Comparison of ENCODE assay signal across 12 mouse cellular contexts in genomic region chr1:118335847-118336246, GRCm38 (mm10). TPM values are rescaled to one million over a fixed set of nuclear protein-coding genes. Genes with fewer than 3 reads are reported as not detected.
A peak's percentile ranks its signal among the peaks of the same experiment; 100 is the strongest.
DNase-seq lines count a peak whose midpoint lies in the region; ATAC-seq and TF ChIP-seq lines count a peak whose summit lies in the region.
"Had no signal": no experiment of that assay in that cellular context is flagged by ENCODE, and none has a peak within 500 bp of the region (broad histone marks: within the 10 kb centered on the region; RNA-seq: fewer than 3 reads in every experiment).

No protein-coding gene starts in this region.

- no peak overlapping the region for H3K27ac ChIP-seq in forebrain, postnatal 0 days (ENCODE audit: low read depth, low read length)
- H3K27ac ChIP-seq in forebrain, embryonic 13.5 days, result no peak overlapping the region
- H3K27ac ChIP-seq in limb, embryonic 12.5 days, result no peak overlapping the region
- H3K27ac ChIP-seq in limb, embryonic 10.5 days, result no peak overlapping the region
- H3K27ac ChIP-seq: liver, embryonic 13.5 days; midbrain, embryonic 13.5 days had no signal

- peak; percentile 31 for DNase-seq in forebrain, postnatal 0 days
- no peak for DNase-seq in limb, embryonic 10.5 days (ENCODE audit: low spot score)
- DNase-seq in A20 (ENCODE audit: low read depth, low spot score), result peak; percentile 39
- DNase-seq in adipocyte (ENCODE audit: low spot score), result peak; percentile 49
- no peak for DNase-seq in right cerebral cortex, postnatal 10 days (ENCODE audit: low spot score in 2 of 2)
- no peak for DNase-seq in urinary bladder, postnatal 4 days (ENCODE audit: low spot score in 2 of 2)
- DNase-seq: liver, embryonic 13.5 days; thymus, adult 18-20 months had no signal

- H3K4me1 ChIP-seq in forebrain, postnatal 0 days (ENCODE audit: insufficient read depth), result no peaks in the 10 kb centered on the region
- H3K4me1 ChIP-seq in forebrain, embryonic 13.5 days, result no peaks in the 10 kb centered on the region
- H3K4me1 ChIP-seq in limb, embryonic 12.5 days (replicated peaks), result no peaks in the 10 kb centered on the region
- H3K4me1 ChIP-seq in limb, embryonic 10.5 days, result no peaks in the 10 kb centered on the region
- H3K4me1 ChIP-seq: heart, embryonic 12.5 days; liver, embryonic 13.5 days; midbrain, embryonic 13.5 days had no signal

- ATAC-seq in forebrain, postnatal 0 days, result peak; percentile 11; the same call in 1 of the 2 replicates
- no peak for ATAC-seq in forebrain, embryonic 13.5 days
- ATAC-seq in limb, embryonic 12.5 days (ENCODE audit: insufficient number of reproducible peaks, insufficient read depth, low FRiP score, low TSS enrichment, low read depth), result 0 out of 2 replicates have a peak, but pooled peaks have one; percentile 35
- ATAC-seq: midbrain, embryonic 13.5 days had no signal

- H3K9me3 ChIP-seq in forebrain, postnatal 0 days (ENCODE audit: low read length), result no peaks in the 10 kb centered on the region
- no peaks in the 10 kb centered on the region for H3K9me3 ChIP-seq in forebrain, embryonic 13.5 days (replicated peaks)
- H3K9me3 ChIP-seq in limb, embryonic 12.5 days, result no peaks in the 10 kb centered on the region
- no peaks in the 10 kb centered on the region for H3K9me3 ChIP-seq in limb, embryonic 10.5 days (replicated peaks)
- H3K9me3 ChIP-seq: heart, embryonic 12.5 days; liver, embryonic 13.5 days; midbrain, embryonic 13.5 days had no signal

- no peaks in the 10 kb centered on the region for H3K27me3 ChIP-seq in forebrain, postnatal 0 days (ENCODE audit: insufficient read depth, low read length)
- H3K27me3 ChIP-seq in forebrain, embryonic 13.5 days, result no peaks in the 10 kb centered on the region
- H3K27me3 ChIP-seq in limb, embryonic 12.5 days, result no peaks in the 10 kb centered on the region
- H3K27me3 ChIP-seq in limb, embryonic 10.5 days (ENCODE audit: low read depth, poor library complexity, severe bottlenecking), result no peaks in the 10 kb centered on the region
- H3K27me3 ChIP-seq: heart, embryonic 12.5 days; liver, embryonic 13.5 days; midbrain, embryonic 13.5 days had no signal

- peak; percentile 48 for TF ChIP-seq CTCF in forebrain, postnatal 0 days (IDR thresholded peaks at IDR 0.05; ENCODE audit: low read depth)

- peaks cover 51% of the 10 kb centered on the region for H3K36me3 ChIP-seq in forebrain, postnatal 0 days (ENCODE audit: insufficient read depth)
- H3K36me3 ChIP-seq in forebrain, embryonic 13.5 days (ENCODE audit: poor library complexity, severe bottlenecking), result peaks cover 53% of the 10 kb centered on the region
- peaks cover 45% of the 10 kb centered on the region for H3K36me3 ChIP-seq in limb, embryonic 12.5 days
- peaks cover 50% of the 10 kb centered on the region for H3K36me3 ChIP-seq in limb, embryonic 10.5 days

- H3K4me3 ChIP-seq in forebrain, postnatal 0 days (ENCODE audit: low read depth, low read length), result no peak overlapping the region
- no peak overlapping the region for H3K4me3 ChIP-seq in forebrain, embryonic 13.5 days
- no peak overlapping the region for H3K4me3 ChIP-seq in limb, embryonic 12.5 days (replicated peaks)
- H3K4me3 ChIP-seq in limb, embryonic 10.5 days, result no peak overlapping the region
- H3K4me3 ChIP-seq: heart, embryonic 12.5 days; liver, embryonic 13.5 days; midbrain, embryonic 13.5 days had no signal

- no peak overlapping the region for H3K9ac ChIP-seq in forebrain, postnatal 0 days
- no peak overlapping the region for H3K9ac ChIP-seq in forebrain, embryonic 13.5 days
- H3K9ac ChIP-seq in limb, embryonic 12.5 days (replicated peaks), result no peak overlapping the region
- H3K9ac ChIP-seq: heart, embryonic 12.5 days; liver, embryonic 13.5 days; midbrain, embryonic 13.5 days had no signal

- no peak overlapping the region for H3K4me2 ChIP-seq in forebrain, postnatal 0 days (ENCODE audit: low read depth)
- H3K4me2 ChIP-seq in forebrain, embryonic 13.5 days, result no peak overlapping the region
- H3K4me2 ChIP-seq in limb, embryonic 12.5 days, result no peak overlapping the region
- H3K4me2 ChIP-seq: heart, embryonic 12.5 days; liver, embryonic 13.5 days; midbrain, embryonic 13.5 days had no signal

RNA-seq across cellular contexts. Expression of gene Nifk, which starts 14.2 kb away (rescaled TPM):
- total RNA-seq in forebrain, postnatal 0 days (2014; rRNA removed), result 56.1 and 73.1 TPM in 2 replicates
- polyA plus RNA-seq in forebrain, postnatal 0 days (2015; fragmentation: Nextera tagmentation; extraction: Ambion mirVana), result 84.2 and 97.4 TPM in 2 replicates
- 72.0 and 77.1 TPM in 2 replicates for polyA plus RNA-seq in forebrain, embryonic 13.5 days (2015; fragmentation: Nextera tagmentation; extraction: Ambion mirVana)
- 85.1 and 88.0 TPM in 2 replicates for polyA plus RNA-seq in limb, embryonic 12.5 days (2016; fragmentation: Nextera tagmentation; extraction: Ambion mirVana)
- 99.5 and 114 TPM in 2 replicates for polyA plus RNA-seq in limb, embryonic 10.5 days (2016; fragmentation: Nextera tagmentation; extraction: Ambion mirVana)

RNA-seq across cellular contexts. Expression of gene Tsn, which starts 24.3 kb away (rescaled TPM):
- 119 and 222 TPM in 2 replicates for total RNA-seq in forebrain, postnatal 0 days (2014; rRNA removed)
- polyA plus RNA-seq in forebrain, postnatal 0 days (2015; fragmentation: Nextera tagmentation; extraction: Ambion mirVana), result 557 and 599 TPM in 2 replicates
- polyA plus RNA-seq in forebrain, embryonic 13.5 days (2015; fragmentation: Nextera tagmentation; extraction: Ambion mirVana), result 495 and 500 TPM in 2 replicates
- 370 and 397 TPM in 2 replicates for polyA plus RNA-seq in limb, embryonic 12.5 days (2016; fragmentation: Nextera tagmentation; extraction: Ambion mirVana)
- 334 and 339 TPM in 2 replicates for polyA plus RNA-seq in limb, embryonic 10.5 days (2016; fragmentation: Nextera tagmentation; extraction: Ambion mirVana)

RNA-seq across cellular contexts. Expression of gene Clasp1, which starts 53.0 kb away (rescaled TPM):
- 134 and 168 TPM in 2 replicates for total RNA-seq in forebrain, postnatal 0 days (2014; rRNA removed)
- polyA plus RNA-seq in forebrain, postnatal 0 days (2015; fragmentation: Nextera tagmentation; extraction: Ambion mirVana), result 36.8 and 67.3 TPM in 2 replicates
- polyA plus RNA-seq in forebrain, embryonic 13.5 days (2015; fragmentation: Nextera tagmentation; extraction: Ambion mirVana), result 118 and 137 TPM in 2 replicates
- 77.7 and 78.5 TPM in 2 replicates for polyA plus RNA-seq in limb, embryonic 12.5 days (2016; fragmentation: Nextera tagmentation; extraction: Ambion mirVana)
- polyA plus RNA-seq in limb, embryonic 10.5 days (2016; fragmentation: Nextera tagmentation; extraction: Ambion mirVana), result 79.5 and 90.1 TPM in 2 replicates

Comparison
In these comparisons a context has a peak if more than half of its experiments do, and no peak if none do; other contexts are left out.
1. DNase-seq: peak in forebrain, postnatal 0 days (single experiment), A20 (single experiment) and adipocyte (single experiment); none in limb, embryonic 10.5 days (single experiment), right cerebral cortex, postnatal 10 days (0 of 2) and urinary bladder, postnatal 4 days (0 of 2).